Mouse (Mus musculus): ENCODE results near the gene Wipi2.

DNA sequence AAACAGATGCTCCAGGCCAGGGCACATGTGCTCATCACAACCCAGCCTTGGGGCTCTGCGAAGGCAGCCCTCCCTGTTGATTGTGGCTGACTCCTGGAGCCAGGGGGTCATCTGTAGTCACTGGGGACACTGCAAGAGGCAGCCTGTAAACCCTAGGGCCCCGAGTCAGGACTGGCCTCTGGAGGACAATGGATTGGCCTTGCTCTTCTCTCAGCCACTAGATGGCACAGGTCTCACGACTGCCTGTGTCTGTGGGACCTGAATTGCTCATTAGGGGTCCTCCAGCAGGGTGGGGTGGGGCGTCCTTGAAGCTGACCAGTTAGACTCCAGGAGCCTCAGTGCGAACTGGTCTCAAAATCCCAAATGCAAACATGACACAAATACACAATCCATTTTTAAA lies 45.6 kb downstream of the Wipi2 start:
- TF ChIP-seq POLR2A (IDR thresholded peaks at IDR 0.05; ENCODE audit: control insufficient read depth, extremely low read depth, insufficient read depth, low read length, poor library complexity): no peak
- TF ChIP-seq CTCF (IDR thresholded peaks at IDR 0.05; ENCODE audit: borderline replicate concordance, control insufficient read depth, extremely low read depth, insufficient read depth, low read length, poor library complexity): no peak

Measured in thymus, adult 2 months (tissue).